Mouse (Mus musculus) cerebellum, postnatal 4 days (tissue): ENCODE data around the gene Map3k4.

Experiments used
- DNase-seq, 2 experiments: peaks; one replicate each; pipeline ENCODE4 v3.0.0; 2022; ENCODE audit warnings: low spot score in 2 of 2, mixed read lengths in 1 of 2

Gene Map3k4

DNA sequence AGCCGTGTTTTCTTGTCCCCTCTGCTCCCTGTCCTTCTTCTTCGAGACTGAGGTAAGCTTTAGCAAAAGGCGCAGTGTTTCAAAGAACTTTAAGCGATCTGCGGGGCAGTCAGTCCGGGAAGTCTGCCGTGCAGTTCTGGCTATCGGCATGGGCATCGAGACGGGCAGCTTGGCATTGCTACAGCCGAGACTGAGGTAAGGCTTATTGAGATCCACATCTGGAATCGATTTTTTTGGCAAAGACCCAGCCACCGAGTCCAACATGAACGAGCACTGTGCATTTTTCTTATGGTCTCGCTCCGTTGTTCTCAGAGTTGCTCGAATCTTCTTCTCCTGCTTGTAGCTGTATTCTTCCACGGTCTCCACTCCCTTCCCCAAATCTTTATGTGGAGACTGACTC lies 46.8 kb downstream of the Map3k4 start:
- DNase-seq = no peak

GRCm38 (mm10) chr17:12268538-12268937 lies 50.1 kb downstream of the Map3k4 start:
- no peak for DNase-seq

DNA sequence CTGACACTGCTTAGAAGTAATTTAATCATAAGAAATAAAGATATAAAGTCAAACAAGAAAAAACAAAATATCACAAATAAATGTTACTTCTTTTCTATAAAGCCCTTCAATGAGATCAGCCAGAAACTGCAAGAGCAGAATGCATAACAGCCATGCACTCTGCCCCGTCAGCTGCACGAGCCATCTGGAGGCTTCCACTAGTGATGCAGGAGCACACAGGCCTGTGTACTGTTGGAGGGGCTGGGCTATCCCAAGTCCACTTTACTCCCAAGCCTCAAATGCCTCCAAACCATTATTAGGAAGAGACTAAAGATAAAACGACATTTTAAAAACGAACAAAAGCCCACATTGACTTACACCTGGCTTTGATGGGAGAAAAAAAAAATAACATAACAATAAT lies 50.5 kb downstream of the Map3k4 start:
- no peak for DNase-seq

DNA sequence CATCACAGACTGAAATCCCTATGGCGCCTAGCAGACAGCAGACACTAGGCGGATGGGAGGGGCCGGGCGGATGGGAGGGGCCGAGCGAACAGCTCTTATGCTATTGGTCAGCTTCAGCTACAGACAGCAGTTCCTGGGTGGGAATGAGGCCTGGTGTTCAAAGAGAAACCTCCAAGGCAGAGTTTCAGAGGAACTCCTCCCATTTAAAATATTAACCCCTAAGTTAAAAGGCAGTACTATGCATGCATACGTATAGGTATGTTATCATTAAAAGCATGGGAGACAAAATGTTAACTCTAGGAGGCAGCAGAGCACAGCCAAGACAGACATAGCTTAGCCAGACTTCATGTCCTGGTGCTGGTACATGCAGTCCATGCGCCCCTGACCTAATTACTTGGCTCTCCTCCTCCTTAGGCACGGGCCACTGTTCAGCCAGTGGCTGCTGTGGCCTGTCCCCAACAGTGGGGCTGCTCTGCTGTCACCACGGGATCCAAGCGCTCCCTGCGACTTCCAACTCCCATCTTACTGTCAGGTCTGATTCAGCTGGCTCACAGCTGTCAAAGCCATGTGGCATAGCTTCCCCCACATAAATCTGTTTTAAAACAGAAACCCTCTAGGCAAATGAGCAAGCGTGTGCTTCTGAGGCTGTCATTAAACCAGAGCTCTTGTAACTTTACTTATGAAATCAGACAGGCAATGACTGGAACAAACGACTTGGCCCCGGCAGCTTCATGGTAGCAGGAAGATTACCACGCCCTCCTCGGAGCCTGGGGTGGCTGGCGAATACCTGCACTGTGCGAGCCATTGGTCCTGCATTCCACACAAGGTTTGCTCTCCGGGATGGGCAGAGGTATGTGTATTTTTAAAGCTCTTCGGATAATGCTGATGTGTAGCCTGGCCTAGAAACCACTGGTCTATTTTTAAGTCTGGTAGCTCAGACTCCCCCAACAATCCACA lies 52.3 kb downstream of the Map3k4 start:
- peak in 1 of 2 experiments; percentile 22 for DNase-seq

- no peak for DNase-seq
These were observed 54.3 kb downstream of the Map3k4 start for GRCm38 (mm10) chr17:12264293-12264692.

DNA sequence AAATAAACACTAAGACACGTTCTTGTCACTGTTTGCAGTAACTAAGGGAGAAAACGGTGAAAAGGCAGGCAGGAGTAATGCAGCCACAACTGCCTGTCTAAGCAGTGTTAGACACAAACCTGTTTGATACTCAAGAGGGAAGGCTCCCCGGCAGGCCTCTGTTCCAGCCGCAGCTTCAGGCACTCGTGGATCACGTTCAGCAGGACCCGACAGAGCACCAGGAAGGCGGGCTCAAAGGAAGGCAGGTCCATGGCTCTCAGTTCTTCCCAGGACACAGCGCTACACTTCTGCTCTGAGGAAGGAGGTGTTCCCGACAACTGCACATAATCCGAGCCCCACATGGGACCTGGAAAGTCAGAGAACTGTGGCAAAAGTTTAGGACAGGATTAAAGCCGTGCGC lies 54.8 kb downstream of the Map3k4 start:
- no peak for DNase-seq

DNA sequence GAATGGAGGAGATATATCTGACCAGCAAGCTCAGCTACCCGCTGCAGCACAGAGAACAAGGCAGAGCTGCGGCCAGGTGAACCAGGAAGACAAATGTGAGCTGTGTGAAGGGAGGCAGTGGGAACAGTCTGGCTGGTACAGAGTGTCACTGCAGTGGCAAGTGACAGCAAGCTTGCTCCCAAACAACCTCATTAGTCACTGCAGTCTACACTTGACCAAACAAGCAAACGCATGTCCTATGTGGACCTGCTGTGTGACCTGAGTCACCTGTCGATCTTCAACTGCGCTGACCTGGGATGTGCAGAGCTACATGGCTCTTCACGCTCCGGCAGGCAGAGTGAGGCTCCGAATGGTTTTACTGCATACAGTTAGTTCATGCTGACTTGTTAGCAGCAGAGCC lies 55.7 kb downstream of the Map3k4 start:
- no peak for DNase-seq

DNA sequence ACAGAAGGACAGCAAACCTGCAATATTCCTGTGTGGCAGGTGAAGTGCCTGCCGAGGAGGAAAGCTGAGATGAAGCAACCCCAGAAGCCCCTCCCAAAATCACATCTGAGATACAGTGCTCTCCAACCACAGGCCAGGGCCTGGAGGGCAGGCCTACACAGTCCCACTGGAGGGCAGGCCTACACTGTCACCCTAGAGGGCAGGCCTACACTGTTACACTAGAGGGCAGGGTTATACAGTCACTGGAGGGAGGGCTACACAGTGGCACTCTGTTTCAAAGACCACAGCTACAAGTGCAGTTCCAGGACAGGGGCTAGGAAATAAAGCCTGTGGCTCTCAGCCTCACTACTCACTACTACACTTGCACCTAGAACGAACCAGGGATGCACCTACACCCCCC lies 56.7 kb downstream of the Map3k4 start:
- no peak for DNase-seq

- no peak for DNase-seq
These were observed 57.2 kb downstream of the Map3k4 start for GRCm38 (mm10) chr17:12261376-12261775.

GRCm38 (mm10) chr17:12259957-12260356 lies 58.6 kb downstream of the Map3k4 start:
- no peak for DNase-seq

GRCm38 (mm10) chr17:12258517-12258916 lies 60.1 kb downstream of the Map3k4 start:
- DNase-seq = no peak

- no peak for DNase-seq
These were observed 62.5 kb downstream of the Map3k4 start for GRCm38 (mm10) chr17:12256142-12256541.

GRCm38 (mm10) chr17:12250581-12250980 lies 68.0 kb downstream of the Map3k4 start:
- DNase-seq = no peak

GRCm38 (mm10) chr17:12249783-12250504 lies 68.7 kb downstream of the Map3k4 start:
- DNase-seq = no peak

DNA sequence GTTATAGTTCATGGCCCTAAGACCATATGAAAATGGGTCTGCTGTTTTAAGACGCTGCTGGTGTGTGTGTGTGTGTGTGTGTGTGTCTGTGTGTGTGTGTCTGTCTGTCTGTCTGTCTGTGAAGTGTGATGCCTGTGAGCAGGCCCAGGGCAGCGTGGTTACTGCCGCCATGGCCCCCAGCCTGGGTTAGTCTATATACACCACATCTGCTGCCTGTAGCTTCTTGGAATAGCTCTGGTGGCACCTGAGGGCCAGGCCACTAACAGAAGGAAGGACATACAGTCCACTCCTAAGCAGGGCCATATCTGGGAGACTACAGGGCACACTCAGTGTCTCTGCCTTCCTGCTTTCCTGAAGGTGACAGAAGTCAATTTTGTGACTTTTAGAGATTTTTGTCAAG lies 77.9 kb downstream of the Map3k4 start:
- DNase-seq = no peak

- no peak for DNase-seq
These were observed 85.9 kb downstream of the Map3k4 start for GRCm38 (mm10) chr17:12232724-12233123.

DNA sequence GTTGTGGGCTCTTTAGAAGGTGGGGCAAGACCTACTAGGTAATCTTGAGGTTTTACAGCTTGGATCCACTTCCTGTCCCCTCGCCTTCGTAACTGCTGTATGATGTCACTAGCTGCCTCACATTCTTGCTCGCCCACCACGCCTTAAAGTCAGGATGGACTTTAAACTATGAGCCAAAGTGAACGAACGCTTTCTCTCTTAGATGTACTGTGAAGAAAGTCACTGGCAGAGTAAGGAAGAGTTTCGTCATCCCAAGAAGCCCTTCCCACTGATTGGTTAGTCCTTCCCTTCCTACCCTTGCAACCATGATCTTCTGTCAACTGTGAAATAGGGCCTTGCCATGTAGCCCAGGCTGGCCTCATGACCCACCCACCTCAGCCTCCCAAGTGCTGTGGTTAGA lies 87.5 kb downstream of the Map3k4 start:
- DNase-seq = no peak

GRCm38 (mm10) chr17:12230167-12230566 lies 88.4 kb downstream of the Map3k4 start:
- no peak for DNase-seq

GRCm38 (mm10) chr17:12229756-12230155 lies 88.8 kb downstream of the Map3k4 start:
- no peak for DNase-seq

GRCm38 (mm10) chr17:12228471-12228870 lies 90.1 kb downstream of the Map3k4 start:
- DNase-seq = no peak

- no peak for DNase-seq
These were observed 90.6 kb downstream of the Map3k4 start for GRCm38 (mm10) chr17:12228001-12228400.

DNA sequence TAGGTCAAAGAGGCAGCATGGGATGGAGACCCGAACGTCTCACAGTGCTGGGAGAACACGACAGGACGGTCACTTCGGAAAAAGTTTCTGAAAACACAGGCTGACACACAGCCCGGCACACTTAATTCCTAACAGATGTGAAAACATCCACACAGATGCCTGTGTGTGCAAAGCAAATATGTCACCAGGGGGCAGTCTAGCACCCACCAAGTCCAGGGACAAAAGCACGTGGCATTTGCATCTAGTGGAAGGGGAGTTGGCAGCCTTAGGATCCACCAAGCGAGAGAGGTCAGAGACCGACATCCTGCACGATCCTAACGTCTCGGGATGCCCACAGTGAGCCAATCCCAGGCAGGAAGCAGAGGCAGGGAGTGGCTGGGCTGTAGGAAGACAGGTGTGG lies 92.0 kb downstream of the Map3k4 start:
- DNase-seq = no peak

- DNase-seq = no peak
These were observed 93.4 kb downstream of the Map3k4 start for GRCm38 (mm10) chr17:12225227-12225626.
